Mouse (Mus musculus) embryonic fibroblast, embryonic 13.5 days (primary cell): ENCODE measurements at regions not wholly inside any gene's neighbourhood (a gene's known extent, or its start where the extent isn't known, plus 50 kb on each side); places are given as distances from the start of the nearest gene placed in this dataset.

Experiments used
- H3K27ac ChIP-seq: 2 replicates; pipeline ENCODE4 v1.5.1; 2012; ENCODE audit warnings: low read length, control low read depth, inconsistent platforms; ENCODE audit not compliant: insufficient read depth
- H3K4me1 ChIP-seq: 2 replicates; pipeline ENCODE4 v1.6.1; 2011; ENCODE audit warnings: low read length; ENCODE audit not compliant: control insufficient read depth, insufficient read depth
- H3K4me3 ChIP-seq: 2 replicates; pipeline ENCODE4 v1.5.1; 2011; ENCODE audit warnings: mild to moderate bottlenecking, control low read depth, low read length; ENCODE audit not compliant: insufficient read depth
- CTCF ChIP-seq: IDR thresholded peaks from 2 replicates; pipeline ENCODE4 v1.5.1; 2011; ENCODE audit warnings: mild to moderate bottlenecking, control low read depth, low read length, moderate library complexity, borderline replicate concordance; ENCODE audit not compliant: insufficient read depth
- POLR2A ChIP-seq: IDR thresholded peaks from 2 replicates; pipeline ENCODE4 v1.6.1; 2011; ENCODE audit warnings: low read depth, mild to moderate bottlenecking, control low read depth, low read length, moderate library complexity

- H3K4me3 ChIP-seq: no peak overlapping the region
- TF ChIP-seq CTCF (no peak), POLR2A (no peak)
- H3K27ac ChIP-seq: no peak overlapping the region
- no peaks in the 10 kb centered on the region for H3K4me1 ChIP-seq
Measured at GRCm38 (mm10) chr13:44506975-44507374, 222.3 kb upstream of the Jarid2 start.

- no peak overlapping the region for H3K27ac ChIP-seq
- no peak for TF ChIP-seq POLR2A
- no peak for TF ChIP-seq CTCF
Measured at GRCm38 (mm10) chr13:44509526-44510159, 219.6 kb upstream of the Jarid2 start.

GRCm38 (mm10) chr13:44513378-44514285, 215.6 kb upstream of the Jarid2 start:
- no peak overlapping the region for H3K4me3 ChIP-seq
- no peaks in the 10 kb centered on the region for H3K4me1 ChIP-seq
- TF ChIP-seq POLR2A (no peak), CTCF (no peak)
- H3K27ac ChIP-seq: no peak overlapping the region

More at GRCm38 (mm10) chr13:44509526-44510159, 219.6 kb upstream of the Jarid2 start:
- Histone ChIP-seq H3K4me1 (no peaks in the 10 kb centered on the region), H3K4me3 (no peak overlapping the region)

- Histone ChIP-seq H3K27ac (no peak overlapping the region), H3K4me3 (no peak overlapping the region), H3K4me1 (no peaks in the 10 kb centered on the region)
- no peak for TF ChIP-seq CTCF
- no peak for TF ChIP-seq POLR2A
Measured at GRCm38 (mm10) chr13:44514636-44515158, 214.6 kb upstream of the Jarid2 start.

- H3K4me3 ChIP-seq: no peak overlapping the region
- no peak overlapping the region for H3K27ac ChIP-seq
- TF ChIP-seq CTCF: no peak
- no peak for TF ChIP-seq POLR2A
- no peaks in the 10 kb centered on the region for H3K4me1 ChIP-seq
Measured at GRCm38 (mm10) chr13:44516863-44517262, 212.4 kb upstream of the Jarid2 start.

GRCm38 (mm10) chr13:44517312-44517711, 212.0 kb upstream of the Jarid2 start:
- TF ChIP-seq CTCF (no peak), POLR2A (no peak)
- no peak overlapping the region for H3K4me3 ChIP-seq
- H3K4me1 ChIP-seq: no peaks in the 10 kb centered on the region
- H3K27ac ChIP-seq: no peak overlapping the region

GRCm38 (mm10) chr13:44518215-44518614, 211.1 kb upstream of the Jarid2 start:
- H3K4me3 ChIP-seq: no peak overlapping the region
- H3K27ac ChIP-seq: no peak overlapping the region
- H3K4me1 ChIP-seq: no peaks in the 10 kb centered on the region
- TF ChIP-seq POLR2A: no peak
- TF ChIP-seq CTCF: no peak

- H3K4me3 ChIP-seq: no peak overlapping the region
- H3K27ac ChIP-seq: no peak overlapping the region
- no peaks in the 10 kb centered on the region for H3K4me1 ChIP-seq
- TF ChIP-seq POLR2A (no peak), CTCF (no peak)
Measured at GRCm38 (mm10) chr13:44523516-44523915, 205.8 kb upstream of the Jarid2 start.

GRCm38 (mm10) chr13:44530867-44531564, 198.3 kb upstream of the Jarid2 start:
- TF ChIP-seq POLR2A (no peak), CTCF (no peak)
- Histone ChIP-seq H3K27ac (no peak overlapping the region), H3K4me3 (no peak overlapping the region), H3K4me1 (no peaks in the 10 kb centered on the region)

GRCm38 (mm10) chr13:44532631-44533180, 196.6 kb upstream of the Jarid2 start:
- Histone ChIP-seq H3K27ac (no peak overlapping the region), H3K4me3 (no peak overlapping the region), H3K4me1 (no peaks in the 10 kb centered on the region)
- TF ChIP-seq CTCF: no peak
- no peak for TF ChIP-seq POLR2A
